Mouse (Mus musculus) heart, embryonic 10.5 days (tissue): Measurements from ENCODE around the gene March4. TPM values are rescaled to one million over a fixed set of nuclear protein-coding genes. Genes with fewer than 3 reads are reported as not detected.

Source experiments
- DNase-seq: peaks from one replicate; pipeline ENCODE4 v3.0.0-alpha.2; 2017; ENCODE audit warnings: low spot score
- H3K27ac ChIP-seq: fragments of 300-500 bp; sonication (generic); 2 replicates; pipeline ENCODE4 v1.5.1; 2016; ENCODE audit warnings: mild to moderate bottlenecking
- H3K27me3 ChIP-seq: fragments of 300-500 bp; sonication (generic); 2 replicates; pipeline ENCODE4 v1.6.1; 2016; ENCODE audit warnings: mild to moderate bottlenecking; ENCODE audit not compliant: poor library complexity, insufficient read depth, severe bottlenecking
- H3K36me3 ChIP-seq: fragments of 300-500 bp; sonication (generic); 2 replicates; pipeline ENCODE4 v1.6.1; 2016; ENCODE audit warnings: mild to moderate bottlenecking, moderate library complexity
- H3K4me1 ChIP-seq: fragments of 300-500 bp; sonication (generic); 2 replicates; pipeline ENCODE4 v1.6.1; 2016; ENCODE audit warnings: mild to moderate bottlenecking
- H3K4me3 ChIP-seq: fragments of 300-500 bp; sonication (generic); 2 replicates; pipeline ENCODE4 v1.5.1; 2016; ENCODE audit warnings: mild to moderate bottlenecking, moderate library complexity
- H3K9me3 ChIP-seq: fragments of 300-500 bp; sonication (generic); 2 replicates; pipeline ENCODE4 v1.6.1; 2016; ENCODE audit warnings: mild to moderate bottlenecking, moderate library complexity
- WGBS: fragments of 180-500 bp; shearing (Covaris S2); methylation state at CpG from one replicate; pipeline ENCODE4 v1.1.7; 2016; 5-methylcytosine and 5-hydroxymethylcytosine counted together
- polyA plus RNA-seq: library from polyadenylated mRNA; unstranded; fragments of >200 nt; fragmentation: Nextera tagmentation; extraction: Ambion mirVana; gene quantifications from 2 replicates; pipeline ENCODE4 v1.2.1, GENCODE M21; 2016

The March4 gene
- polyA plus RNA-seq, 1 experiment from 2014 or later: not detected

DNA sequence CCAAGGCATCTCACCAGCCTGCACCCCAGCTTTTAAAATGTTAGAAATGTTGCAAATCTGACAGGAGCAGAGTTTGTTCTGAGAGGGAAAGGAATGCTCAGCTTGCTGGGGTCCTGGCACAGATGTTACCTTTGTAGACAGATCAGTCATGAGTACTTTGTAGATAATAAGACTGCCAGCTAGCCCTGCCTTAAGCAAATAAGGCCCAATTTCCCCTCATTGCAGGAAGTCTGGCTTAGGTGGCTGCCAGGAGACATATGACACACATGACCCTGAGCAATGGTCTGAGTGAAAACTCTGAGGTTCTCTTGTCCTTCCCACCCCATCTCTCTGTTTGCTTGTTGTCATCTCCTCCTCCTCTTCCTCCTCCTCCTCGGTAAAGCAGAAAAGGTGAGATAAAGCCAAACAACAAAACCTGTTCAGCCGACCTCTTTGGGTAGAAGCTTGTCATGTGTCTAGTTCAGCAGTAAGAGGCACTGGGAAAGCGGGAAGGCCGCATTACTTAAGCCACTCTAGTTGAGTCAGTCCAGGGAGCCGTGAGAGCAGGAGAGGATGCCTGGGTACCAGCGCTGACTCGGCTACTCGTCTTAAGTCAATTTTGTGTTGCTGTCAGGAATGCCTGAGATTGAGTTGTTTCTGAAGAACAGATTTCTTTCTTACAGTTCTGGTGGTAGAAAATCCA, 136.9 kb downstream of the March4 start:
- Histone ChIP-seq H3K36me3 (peaks cover 15% of the 10 kb centered on the region), H3K4me1 (peaks cover 5% of the 10 kb centered on the region; the same call in 1 of the 2 replicates), H3K4me3 (no peak overlapping the region), H3K27me3 (no peaks in the 10 kb centered on the region), H3K27ac (no peak overlapping the region), H3K9me3 (no peaks in the 10 kb centered on the region)
- 79% methylated on average over 8 of the region's 8 CpGs for WGBS
- DNase-seq: no peak

- Histone ChIP-seq H3K9me3 (no peaks in the 10 kb centered on the region), H3K36me3 (peaks cover 13% of the 10 kb centered on the region)
- 92% methylated on average over 4 of the region's 4 CpGs for WGBS
Measured at GRCm38 (mm10) chr1:72390420-72390819, 146.3 kb downstream of the March4 start.

DNA sequence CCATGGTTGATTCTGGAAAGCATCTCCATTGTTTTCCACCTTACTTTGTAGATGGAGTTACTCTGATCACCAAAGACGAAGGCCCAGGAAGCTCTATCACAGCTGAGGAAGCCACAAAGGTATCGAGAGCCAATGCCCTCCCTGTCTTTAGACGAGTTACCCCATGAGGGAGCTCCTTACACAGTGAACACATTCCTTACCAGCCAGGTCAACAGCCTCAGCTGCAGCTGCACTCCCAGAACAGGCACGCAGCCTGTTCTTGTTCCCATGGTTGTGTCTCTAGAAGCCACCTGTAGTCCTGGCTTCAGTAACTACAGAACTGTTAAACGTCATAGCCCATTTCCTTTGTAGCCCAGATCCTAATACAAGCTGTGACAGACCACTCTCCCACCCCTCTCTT, 153.1 kb downstream of the March4 start:
- DNase-seq: no peak
- Histone ChIP-seq H3K4me3 (no peak overlapping the region), H3K27me3 (no peaks in the 10 kb centered on the region), H3K4me1 (no peaks in the 10 kb centered on the region), H3K9me3 (no peaks in the 10 kb centered on the region), H3K36me3 (peaks cover 15% of the 10 kb centered on the region; the same call in 1 of the 2 replicates), H3K27ac (no peak overlapping the region)
- 78% methylated on average over 5 of the region's 5 CpGs for WGBS

More at GRCm38 (mm10) chr1:72390420-72390819, 146.3 kb downstream of the March4 start:
- Histone ChIP-seq H3K4me3 (no peak overlapping the region), H3K27ac (no peak overlapping the region), H3K27me3 (no peaks in the 10 kb centered on the region), H3K4me1 (no peaks in the 10 kb centered on the region)
- DNase-seq: no peak

GRCm38 (mm10) chr1:72383056-72383455, 153.7 kb downstream of the March4 start:
- no peaks in the 10 kb centered on the region for H3K27me3 ChIP-seq
- no peak overlapping the region for H3K4me3 ChIP-seq
- peaks cover 15% of the 10 kb centered on the region; the same call in 1 of the 2 replicates for H3K36me3 ChIP-seq
- WGBS: 88% methylated on average over 7 of the region's 7 CpGs
- DNase-seq: no peak
- no peaks in the 10 kb centered on the region for H3K9me3 ChIP-seq
- no peaks in the 10 kb centered on the region for H3K4me1 ChIP-seq
- no peak overlapping the region for H3K27ac ChIP-seq

DNA sequence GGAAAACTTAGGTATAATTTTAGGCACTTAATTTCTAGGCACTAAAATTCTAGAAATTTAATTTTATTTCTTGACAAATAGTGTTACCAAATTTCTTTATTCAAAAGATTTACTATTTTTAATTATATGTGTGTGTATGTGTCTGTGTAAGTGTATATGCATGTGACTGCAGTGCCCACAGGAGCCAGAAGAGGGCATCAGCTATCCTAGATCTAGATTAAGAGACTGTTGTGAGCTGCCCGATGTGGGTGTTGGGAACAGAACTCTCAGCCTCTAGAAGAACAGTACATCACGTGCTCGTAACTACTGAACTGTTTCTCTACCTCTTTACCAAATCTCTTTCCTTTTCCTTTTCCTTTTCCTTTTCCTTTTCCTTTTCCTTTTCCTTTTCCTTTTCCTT, 156.2 kb downstream of the March4 start:
- 90% methylated on average over 3 of the region's 3 CpGs for WGBS
- Histone ChIP-seq H3K36me3 (peaks cover 9% of the 10 kb centered on the region; the same call in 1 of the 2 replicates), H3K4me3 (no peak overlapping the region), H3K27me3 (no peaks in the 10 kb centered on the region), H3K4me1 (no peaks in the 10 kb centered on the region), H3K27ac (no peak overlapping the region), H3K9me3 (no peaks in the 10 kb centered on the region)
- no peak for DNase-seq

DNA sequence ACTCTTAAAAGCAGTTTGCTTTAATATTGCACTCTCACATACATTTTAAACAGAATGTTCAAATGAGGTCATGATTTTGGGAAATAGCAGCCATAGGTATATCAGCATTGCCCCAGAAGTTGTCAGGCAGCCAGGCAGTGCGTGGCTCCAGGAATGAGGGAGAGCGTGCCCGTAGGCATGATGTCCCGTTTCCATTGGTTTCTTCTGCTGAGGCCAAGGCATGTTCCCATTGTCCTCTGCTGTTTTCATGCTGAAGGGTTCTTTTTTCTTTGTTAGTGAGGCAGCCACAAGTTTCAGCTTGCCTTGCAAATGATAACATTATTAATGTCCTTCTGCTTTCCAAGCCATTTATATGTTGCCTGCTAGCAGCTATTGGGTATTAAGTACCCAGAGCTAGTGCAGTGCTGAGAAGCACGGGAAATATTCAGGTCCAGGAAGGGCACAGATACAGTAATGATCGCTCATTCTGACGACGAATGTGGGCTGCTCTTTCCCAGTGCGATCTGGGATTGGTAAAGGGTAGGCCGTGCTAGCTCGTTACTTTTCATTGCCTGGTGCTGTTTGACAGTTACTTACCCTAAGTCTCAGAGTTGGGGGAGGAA, 156.9 kb downstream of the March4 start:
- 92% methylated on average over 11 of the region's 11 CpGs for WGBS
- Histone ChIP-seq H3K4me1 (no peaks in the 10 kb centered on the region), H3K27ac (no peak overlapping the region), H3K4me3 (no peak overlapping the region), H3K27me3 (no peaks in the 10 kb centered on the region), H3K36me3 (peaks cover 6% of the 10 kb centered on the region; the same call in 1 of the 2 replicates), H3K9me3 (no peaks in the 10 kb centered on the region)
- no peak for DNase-seq

DNA sequence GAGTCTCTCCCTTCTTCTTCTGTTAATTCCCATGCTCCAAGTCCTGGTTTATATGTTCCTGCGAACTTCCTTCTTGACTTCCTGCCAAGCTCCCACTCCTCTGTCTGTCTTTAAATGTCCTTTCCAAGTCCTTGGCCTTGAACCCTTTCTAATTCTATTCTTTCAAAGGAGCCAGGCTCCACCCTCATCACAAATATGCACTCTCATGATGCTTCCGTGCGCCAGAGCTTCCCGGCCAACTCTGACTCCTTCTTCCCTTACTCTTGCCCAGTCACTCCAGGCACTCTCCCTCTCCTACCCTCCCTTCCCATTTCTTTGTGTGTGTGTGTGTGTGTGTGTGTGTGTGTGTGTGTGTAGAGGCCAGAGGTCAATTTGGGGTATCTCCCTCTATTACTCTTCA, 158.6 kb downstream of the March4 start:
- H3K9me3 ChIP-seq: no peaks in the 10 kb centered on the region
- no peaks in the 10 kb centered on the region for H3K27me3 ChIP-seq
- no peaks in the 10 kb centered on the region for H3K4me1 ChIP-seq
- H3K27ac ChIP-seq: no peak overlapping the region
- 92% methylated on average over 4 of the region's 4 CpGs for WGBS
- no peak overlapping the region for H3K4me3 ChIP-seq
- no peak for DNase-seq
- H3K36me3 ChIP-seq: peaks cover 3% of the 10 kb centered on the region; the same call in 1 of the 2 replicates

Other genes with a start within 250 kb of the March4 start
- 24.1 and 35.1 TPM in 2 replicates for gene Xrcc5, start 229.5 kb downstream of the March4 start, polyA plus RNA-seq
- gene Smarcal1, start 46.3 kb upstream of the March4 start, polyA plus RNA-seq: 19.5 and 20.9 TPM in 2 replicates
- gene Ankar, start 163.6 kb upstream of the March4 start, polyA plus RNA-seq: not detected in 2 replicates
- gene Rpl37a, start 174.4 kb upstream of the March4 start, polyA plus RNA-seq: 999 and 1,018 TPM in 2 replicates